Mouse (Mus musculus) ES-E14 (cell line): Measurements from ENCODE around the gene Gtf2a1. TPM values are rescaled to one million over a fixed set of nuclear protein-coding genes. Genes with fewer than 3 reads are reported as not detected.
A peak's percentile ranks its signal among the peaks of the same experiment; 100 is the strongest.
"Not testable (repeated sequence)": the region's sequence is repeated elsewhere in the genome, so short reads cannot be mapped to it uniquely, and the experiment has no call there.

Experiments
- DNase-seq: peaks from one replicate; pipeline ENCODE4 v3.0.0-alpha.2; 2013; ENCODE audit warnings: low read depth, low spot score
- H3K27ac ChIP-seq: 2 replicates; pipeline ENCODE4 v1.5.1; 2012; ENCODE audit warnings: low read depth, mild to moderate bottlenecking, low read length, moderate library complexity, mixed read lengths; ENCODE audit not compliant: poor library complexity, insufficient read depth, severe bottlenecking
- H3K36me3 ChIP-seq: 2 replicates; pipeline ENCODE4 v1.6.1; 2012; ENCODE audit warnings: mild to moderate bottlenecking, low read length, moderate library complexity, mixed read lengths; ENCODE audit not compliant: control insufficient read depth, poor library complexity, insufficient read depth, severe bottlenecking
- H3K4me1 ChIP-seq, 2 experiments: fragments of 150-350 bp in 1 of 2; sonication (generic) in 1 of 2; 2 replicates each; pipeline ENCODE4 v1.6.1; 2012; ENCODE audit warnings: low read length in 2 of 2, mild to moderate bottlenecking in 1 of 2, mixed read lengths in 1 of 2; ENCODE audit not compliant: control insufficient read depth in 2 of 2, insufficient read depth in 2 of 2, poor library complexity in 1 of 2
- H3K4me3 ChIP-seq, 2 experiments: fragments of 150-350 bp in 1 of 2; sonication (generic) in 1 of 2; 2 replicates each; pipeline ENCODE4 v1.5.1; 2012; ENCODE audit warnings: low read length in 2 of 2, low read depth in 1 of 2, mild to moderate bottlenecking in 1 of 2, mixed read lengths in 1 of 2; ENCODE audit not compliant: insufficient read depth in 1 of 2, poor library complexity in 1 of 2, severe bottlenecking in 1 of 2
- H3K9ac ChIP-seq: 2 replicates; pipeline ENCODE4 v1.6.1; 2012; ENCODE audit warnings: low read depth, mild to moderate bottlenecking, low read length, mixed read lengths; ENCODE audit not compliant: poor library complexity, insufficient read depth, severe bottlenecking
- H3K9me3 ChIP-seq: fragments of 150-350 bp; sonication (generic); 2 replicates; pipeline ENCODE4 v1.6.1; 2012; ENCODE audit warnings: low read depth, mild to moderate bottlenecking, low read length; ENCODE audit not compliant: control insufficient read depth, insufficient read depth
- CHD2 ChIP-seq: IDR thresholded peaks from 2 replicates; pipeline ENCODE4 v1.6.1; 2014; ENCODE audit warnings: mild to moderate bottlenecking, low read depth, low read length, inconsistent platforms
- HCFC1 ChIP-seq: IDR thresholded peaks from 2 replicates; pipeline ENCODE4 v1.6.1; 2012; ENCODE audit warnings: low read length, inconsistent platforms, borderline replicate concordance; ENCODE audit not compliant: insufficient read depth
- MAFK ChIP-seq: IDR thresholded peaks from 2 replicates; pipeline ENCODE4 v1.6.1; 2014; ENCODE audit warnings: mild to moderate bottlenecking, low read depth, low read length, inconsistent platforms; ENCODE audit not compliant: insufficient read depth
- ZC3H11A ChIP-seq: IDR thresholded peaks from 2 replicates; pipeline ENCODE4 v1.6.1; 2012; ENCODE audit warnings: low read depth, mild to moderate bottlenecking, inconsistent platforms, low read length, borderline replicate concordance
- ZNF384 ChIP-seq: IDR thresholded peaks from 2 replicates; pipeline ENCODE4 v1.6.1; 2012; ENCODE audit warnings: low read depth, low read length, inconsistent platforms
- in situ Hi-C, 2 experiments: fragments of 600-800 bp; cut with MboI; formaldehyde crosslinking; loops; one replicate each; pipeline ENCODE4 v1.15.1; 2025; ENCODE audit warnings: low sequenced_read_pairs in 2 of 2, inconsistent platforms in 1 of 2; ENCODE audit not compliant: unreplicated experiment in 2 of 2
- total RNA-seq: library from RNA; depleted of rRNA; stranded (reverse); fragments of 300-350 nt; gene quantifications from 2 replicates; pipeline ENCODE4 v1.2.3, GENCODE M21; 2012

Gtf2a1 gene
- total RNA-seq, 1 experiment, result 38.0 TPM

GRCm38 (mm10) chr12:91588670-91589541 lies 1.4 kb downstream of the Gtf2a1 start:
- in situ Hi-C loops, result no loop called here
- no peak for DNase-seq
- no peaks in the 10 kb centered on the region for H3K9me3 ChIP-seq
- peak overlapping the region; percentile 99 for H3K9ac ChIP-seq
- H3K27ac ChIP-seq, result peak overlapping the region; percentile 97
- no peak for TF ChIP-seq CHD2
- TF ChIP-seq MAFK, result no peak
- no peak for TF ChIP-seq HCFC1
- no peak for TF ChIP-seq ZC3H11A
- no peak for TF ChIP-seq ZNF384
- H3K4me1 ChIP-seq, result no peaks in the 10 kb centered on the region; a peak in 2 of 4 replicates
- H3K4me3 ChIP-seq, result peak overlapping the region; percentile 86 to 97
- H3K36me3 ChIP-seq, result peaks cover 4% of the 10 kb centered on the region

GRCm38 (mm10) chr12:91588176-91588669 lies 2.1 kb downstream of the Gtf2a1 start:
- peak overlapping the region; percentile 97; the same call in 1 of the 2 replicates for H3K27ac ChIP-seq
- TF ChIP-seq HCFC1, result peak; percentile 44; the same call in 1 of the 2 replicates
- TF ChIP-seq ZNF384, result no peak
- TF ChIP-seq MAFK, result no peak
- TF ChIP-seq ZC3H11A, result no peak
- no peak; the same call in none of the 2 replicates for TF ChIP-seq CHD2
- peak overlapping the region; percentile 99 for H3K9ac ChIP-seq
- H3K4me1 ChIP-seq, result no peaks in the 10 kb centered on the region; a peak in 2 of 4 replicates
- in situ Hi-C loops, result no loop called here
- peaks cover 4% of the 10 kb centered on the region for H3K36me3 ChIP-seq
- H3K4me3 ChIP-seq, result peak overlapping the region; percentile 86 to 97
- H3K9me3 ChIP-seq, result no peaks in the 10 kb centered on the region
- DNase-seq, result peak; percentile 90

GRCm38 (mm10) chr12:91587491-91588033 lies 2.7 kb downstream of the Gtf2a1 start:
- in situ Hi-C loops, result no loop called here
- no peaks in the 10 kb centered on the region; a peak in 2 of 4 replicates for H3K4me1 ChIP-seq
- DNase-seq, result no peak
- TF ChIP-seq HCFC1 (no peak), MAFK (no peak), CHD2 (no peak), ZNF384 (no peak), ZC3H11A (no peak)
- no peaks in the 10 kb centered on the region for H3K9me3 ChIP-seq
- H3K9ac ChIP-seq, result peak overlapping the region; percentile 55; the same call in 1 of the 2 replicates
- peaks cover 4% of the 10 kb centered on the region for H3K36me3 ChIP-seq
- peak overlapping the region; percentile 86 to 97 for H3K4me3 ChIP-seq
- H3K27ac ChIP-seq, result no peak overlapping the region

GRCm38 (mm10) chr12:91587077-91587476 lies 3.2 kb downstream of the Gtf2a1 start:
- no peak overlapping the region; the same call in 1 of the 2 replicates for H3K9ac ChIP-seq
- H3K27ac ChIP-seq, result no peak overlapping the region
- in situ Hi-C loops, result no loop called here
- no peak for DNase-seq
- H3K4me3 ChIP-seq, result peak overlapping the region; percentile 86 to 97; a peak in 3 of 4 replicates
- peaks cover 6% of the 10 kb centered on the region for H3K36me3 ChIP-seq
- no peaks in the 10 kb centered on the region for H3K9me3 ChIP-seq
- TF ChIP-seq MAFK (no peak), HCFC1 (no peak), ZC3H11A (no peak), CHD2 (no peak), ZNF384 (no peak)
- H3K4me1 ChIP-seq, result no peaks in the 10 kb centered on the region; a peak in 2 of 4 replicates

GRCm38 (mm10) chr12:91585815-91586214 lies 4.5 kb downstream of the Gtf2a1 start:
- H3K4me1 ChIP-seq, in situ Hi-C loops, H3K27ac ChIP-seq, H3K9me3 ChIP-seq, DNase-seq, H3K36me3 ChIP-seq, H3K4me3 ChIP-seq, H3K9ac ChIP-seq: not testable (repeated sequence)
